In genomic region chr6:50972268-50972667, GRCm38 (mm10) we compare ENCODE assay signal across 25 mouse cellular contexts.
DNase-seq lines count a peak whose midpoint lies in the region; ATAC-seq and TF ChIP-seq lines count a peak whose summit lies in the region.
"Had no signal": no experiment of that assay in that cellular context is flagged by ENCODE, and none has a peak within 500 bp of the region (broad histone marks: within the 10 kb centered on the region; RNA-seq: fewer than 3 reads in every experiment).

No protein-coding gene starts in this region.

- H3K27ac ChIP-seq in kidney, embryonic 14.5 days (ENCODE audit: low read depth, low read length) = peak overlapping the region; percentile 53; the same call in 1 of the 2 replicates
- peak overlapping the region; percentile 75 for H3K27ac ChIP-seq in embryonic facial prominence, embryonic 10.5 days (replicated peaks)
- peak overlapping the region; percentile 82 for H3K27ac ChIP-seq in embryonic facial prominence, embryonic 12.5 days
- H3K27ac ChIP-seq in small intestine, adult 2 months (ENCODE audit: insufficient read depth, low read depth, low read length) = peak overlapping the region; percentile 7; the same call in 1 of the 2 replicates
- H3K27ac ChIP-seq: heart, embryonic 13.5 days; hindbrain, embryonic 14.5 days; liver, embryonic 14.5 days; midbrain, embryonic 12.5 days; neural tube, embryonic 15.5 days had no signal

- H3K36me3 ChIP-seq in kidney, embryonic 14.5 days (ENCODE audit: control insufficient read depth, insufficient read depth, low read length) = no peaks in the 10 kb centered on the region
- no peaks in the 10 kb centered on the region for H3K36me3 ChIP-seq in embryonic facial prominence, embryonic 10.5 days (replicated peaks)
- H3K36me3 ChIP-seq in embryonic facial prominence, embryonic 12.5 days = no peaks in the 10 kb centered on the region
- H3K36me3 ChIP-seq in small intestine, adult 2 months (ENCODE audit: control insufficient read depth, insufficient read depth, low read length) = no peaks in the 10 kb centered on the region
- H3K36me3 ChIP-seq: heart, embryonic 13.5 days; midbrain, embryonic 12.5 days; neural tube, embryonic 15.5 days had no signal

- no peak overlapping the region; the same call in 1 of the 2 replicates for H3K4me2 ChIP-seq in kidney, embryonic 14.5 days (replicated peaks; ENCODE audit: low read depth, low read length)
- no peak overlapping the region for H3K4me2 ChIP-seq in embryonic facial prominence, embryonic 12.5 days (replicated peaks)
- H3K4me2 ChIP-seq: heart, embryonic 13.5 days; hindbrain, embryonic 14.5 days; lung, embryonic 14.5 days; midbrain, embryonic 12.5 days; neural tube, embryonic 15.5 days had no signal

- DNase-seq in kidney, adult 18-20 months = no peak
- DNase-seq in embryonic facial prominence, embryonic 10.5 days (ENCODE audit: low spot score) = no peak
- no peak for DNase-seq in gastrocnemius, postnatal 14 days
- DNase-seq: adrenal gland, postnatal 14 days; cerebellum, adult 8-10 months; forebrain, postnatal 0 days; gastrocnemius, postnatal 25 days; heart, adult 2 months; heart, postnatal 14 days; kidney, postnatal 4 days; lung, embryonic 14.5 days; right cerebral cortex, adult 18-20 months; spleen, adult 18-20 months; thymus, adult 18-20 months; thymus, postnatal 36 days had no signal

- peaks cover 47% of the 10 kb centered on the region for H3K4me1 ChIP-seq in kidney, embryonic 14.5 days (ENCODE audit: control insufficient read depth, insufficient read depth, low read length)
- peaks cover 48% of the 10 kb centered on the region for H3K4me1 ChIP-seq in embryonic facial prominence, embryonic 10.5 days
- peaks cover 28% of the 10 kb centered on the region for H3K4me1 ChIP-seq in embryonic facial prominence, embryonic 12.5 days
- H3K4me1 ChIP-seq in small intestine, adult 2 months (ENCODE audit: control insufficient read depth, insufficient read depth, insufficient read length, low read length) = peaks cover 2% of the 10 kb centered on the region; the same call in 1 of the 2 replicates

- no peak for ATAC-seq in kidney, embryonic 14.5 days (ENCODE audit: low FRiP score, low TSS enrichment)
- no peak for ATAC-seq in embryonic facial prominence, embryonic 12.5 days (ENCODE audit: insufficient number of reproducible peaks, insufficient read depth, low FRiP score, low TSS enrichment)
- ATAC-seq in erythroid progenitor cell, adult 5-6 weeks (replicated peaks; ENCODE audit: low FRiP score, poor library complexity, severe bottlenecking) = no peak
- ATAC-seq: forebrain, postnatal 0 days; inflammation-experienced regulatory T-cells, adult 6 months had no signal

- WGBS in kidney, embryonic 14.5 days = 32% methylated on average over 4 of the region's 4 CpGs
- WGBS in embryonic facial prominence, embryonic 10.5 days = 81% methylated on average over 4 of the region's 4 CpGs
- 70% methylated on average over 4 of the region's 4 CpGs for WGBS in embryonic facial prominence, embryonic 12.5 days
- WGBS in small intestine, adult 2 months = 91% methylated on average over 4 of the region's 4 CpGs

- H3K9ac ChIP-seq in kidney, embryonic 14.5 days (ENCODE audit: low read depth, low read length) = no peak overlapping the region
- no peak overlapping the region for H3K9ac ChIP-seq in embryonic facial prominence, embryonic 12.5 days
- H3K9ac ChIP-seq: forebrain, postnatal 0 days; heart, embryonic 13.5 days; hindbrain, embryonic 14.5 days; liver, embryonic 14.5 days; lung, embryonic 14.5 days; midbrain, embryonic 12.5 days; neural tube, embryonic 15.5 days had no signal

- TF ChIP-seq POLR2A in small intestine, adult 2 months (IDR thresholded peaks at IDR 0.05; ENCODE audit: low read depth, low read length) = no peak

- intact Hi-C loops in gastrocnemius, postnatal 14 days (cut with DNase I; ENCODE audit: low total_unique reads) = no loop called here

- H3K9me3 ChIP-seq in kidney, embryonic 14.5 days (ENCODE audit: control insufficient read depth, low read length) = no peaks in the 10 kb centered on the region
- no peaks in the 10 kb centered on the region for H3K9me3 ChIP-seq in embryonic facial prominence, embryonic 10.5 days
- no peaks in the 10 kb centered on the region for H3K9me3 ChIP-seq in embryonic facial prominence, embryonic 12.5 days
- H3K9me3 ChIP-seq: heart, embryonic 13.5 days; midbrain, embryonic 12.5 days; neural tube, embryonic 15.5 days had no signal

- TF ChIP-seq CTCF in small intestine, adult 2 months (IDR thresholded peaks at IDR 0.05; ENCODE audit: extremely low read depth, insufficient read length, insufficient replicate concordance, low read depth, low read length) = no peak

- H3K27me3 ChIP-seq in kidney, embryonic 14.5 days (ENCODE audit: control insufficient read depth, insufficient read depth, low read length) = no peaks in the 10 kb centered on the region
- H3K27me3 ChIP-seq in embryonic facial prominence, embryonic 10.5 days (replicated peaks; ENCODE audit: low read depth, poor library complexity, severe bottlenecking) = no peaks in the 10 kb centered on the region
- no peaks in the 10 kb centered on the region for H3K27me3 ChIP-seq in embryonic facial prominence, embryonic 12.5 days
- H3K27me3 ChIP-seq in small intestine, adult 2 months (ENCODE audit: control insufficient read depth, insufficient read depth, low read length) = no peaks in the 10 kb centered on the region
- H3K27me3 ChIP-seq: heart, embryonic 13.5 days; midbrain, embryonic 12.5 days; neural tube, embryonic 15.5 days had no signal

- no peak overlapping the region for H3K4me3 ChIP-seq in kidney, embryonic 14.5 days (ENCODE audit: low read length)
- H3K4me3 ChIP-seq in embryonic facial prominence, embryonic 10.5 days = no peak overlapping the region
- H3K4me3 ChIP-seq in embryonic facial prominence, embryonic 12.5 days = no peak overlapping the region
- H3K4me3 ChIP-seq in small intestine, adult 2 months (ENCODE audit: low read depth, low read length) = no peak overlapping the region
- H3K4me3 ChIP-seq: heart, adult 2 months; heart, embryonic 13.5 days; midbrain, embryonic 12.5 days; neural tube, embryonic 15.5 days had no signal

Comparison
In these comparisons a context has a peak if more than half of its experiments do, and no peak if none do; other contexts are left out.
1. H3K27ac ChIP-seq: peak in every context shown above with its lines; median percentile 82 in embryonic facial prominence, embryonic 12.5 days; 75 in embryonic facial prominence, embryonic 10.5 days; 53 in kidney, embryonic 14.5 days; 7 in small intestine, adult 2 months.